Mouse (Mus musculus) megakaryocyte-erythroid progenitor cell, adult 5-6 weeks (primary cell): Measurements from ENCODE around the gene Lamc3. TPM values are rescaled to one million over a fixed set of nuclear protein-coding genes. Genes with fewer than 3 reads are reported as not detected.

Experiments used
- ATAC-seq: replicated peaks from 2 replicates; pipeline ENCODE4 v1.8.0; 2016; ENCODE audit warnings: mild to moderate bottlenecking, inconsistent platforms; ENCODE audit not compliant: severe bottlenecking, poor library complexity, low FRiP score, low TSS enrichment
- total RNA-seq, 2 experiments: library from RNA; stranded (forward) in 1 of 2; stranded (reverse) in 1 of 2; fragments of 200-1000, 215-1000 nt in 1 of 2; fragments of >200 nt in 1 of 2; fragmentation: Nextera tagmentation in 1 of 2; gene quantifications; 2 replicates each; pipeline ENCODE4 v1.2.3; 2014 to 2017

Gene Lamc3
- total RNA-seq (2014; fragmentation: Nextera tagmentation), result not detected in 2 replicates
- not detected in 2 replicates for total RNA-seq (2017)

- peak; percentile 71 for ATAC-seq
Observed at GRCm38 (mm10) chr2:31887030-31887429, at the start of gene Lamc3. Gene Lamc3, plus strand, starts transcription at chr2:31887291.

DNA sequence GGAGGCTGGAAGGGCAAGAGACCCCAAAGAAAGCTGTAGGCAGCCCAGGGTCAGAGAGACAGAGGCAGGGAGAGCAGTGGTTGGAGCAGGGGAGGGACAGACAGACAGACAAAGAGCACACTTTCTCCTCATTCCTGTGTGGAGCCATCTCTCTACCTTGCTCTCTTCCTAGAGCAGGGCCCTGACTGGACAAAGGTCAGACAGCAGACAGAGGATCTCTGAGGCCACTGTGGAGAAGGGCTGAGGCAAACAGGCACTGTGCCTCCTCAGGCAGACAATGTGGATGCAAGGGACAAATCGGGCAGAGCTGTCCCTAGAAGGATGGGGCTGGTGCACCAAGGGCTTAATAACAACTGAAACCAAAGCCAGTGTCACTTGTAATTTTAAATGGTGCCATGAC is 48.2 kb upstream of the Lamc3 start:
- ATAC-seq, result no peak

DNA sequence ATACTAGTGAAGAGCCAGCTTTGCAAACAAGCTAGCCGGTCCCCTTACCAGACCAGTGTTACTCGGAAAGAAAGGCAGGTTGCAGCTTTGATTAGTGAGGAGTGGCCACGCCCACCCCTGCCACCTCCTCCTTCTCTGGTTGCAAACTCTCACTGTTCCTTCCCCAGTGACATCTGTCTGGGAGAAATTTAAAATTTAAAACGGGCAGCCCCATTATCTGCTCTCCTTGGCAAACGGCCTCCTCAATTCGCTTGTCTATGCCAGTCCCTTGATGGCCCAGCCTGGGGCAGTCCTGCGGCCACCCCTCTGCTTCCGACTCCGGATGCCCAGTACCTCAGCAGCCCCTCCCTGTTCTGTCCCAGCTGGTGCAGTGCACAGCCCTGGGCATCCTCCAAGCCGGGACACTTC is 42.4 kb upstream of the Lamc3 start:
- no peak for ATAC-seq

DNA sequence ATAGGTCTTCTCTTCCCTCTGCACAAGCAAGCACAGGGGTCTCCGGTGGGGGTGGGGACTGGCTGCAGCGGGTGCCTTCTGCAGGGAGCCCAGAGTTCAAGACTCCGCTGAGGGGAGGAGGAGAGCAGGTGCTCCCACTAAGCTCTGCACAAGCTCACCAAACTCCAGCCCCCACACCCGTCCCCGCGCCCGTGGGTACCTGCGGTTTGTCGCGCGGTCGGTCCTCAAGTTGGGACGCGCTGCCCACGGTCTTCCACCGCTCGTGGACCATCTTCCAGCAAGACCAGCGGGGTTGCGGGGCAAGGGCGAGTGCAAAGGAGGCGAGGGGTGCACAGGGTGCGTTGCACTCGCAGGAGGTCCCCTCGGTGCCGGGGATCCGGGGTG is 41.6 kb upstream of the Lamc3 start:
- ATAC-seq, result no peak

GRCm38 (mm10) chr2:31845896-31846691 is 41.0 kb upstream of the Lamc3 start, which contains the start of gene Fibcd1:
Gene Fibcd1, minus strand, starts transcription at chr2:31846005.
- no peak for ATAC-seq

- ATAC-seq, result no peak
Observed at GRCm38 (mm10) chr2:31846692-31847660, 40.1 kb upstream of the Lamc3 start.

DNA sequence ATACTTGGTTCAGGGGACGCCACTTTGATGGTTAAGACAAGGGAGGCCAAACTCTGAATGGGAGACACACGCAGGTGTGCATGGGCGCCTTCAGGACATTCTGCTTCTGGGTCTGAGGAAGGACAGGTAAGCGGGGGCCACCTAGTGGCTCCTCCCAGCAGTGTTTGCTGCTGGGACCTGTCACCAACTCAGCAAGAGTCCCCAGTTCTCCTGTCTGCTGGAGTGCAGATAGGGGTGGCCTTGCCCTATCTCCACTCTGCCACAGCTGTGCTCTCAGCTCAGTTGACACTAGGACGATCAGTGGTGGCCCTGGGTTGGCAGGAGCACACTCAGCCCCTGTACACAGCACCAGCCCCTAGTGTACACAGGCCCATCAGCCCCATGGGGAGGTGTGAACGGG is 39.2 kb upstream of the Lamc3 start:
- ATAC-seq, result peak; percentile 93

- ATAC-seq, result no peak
Observed at GRCm38 (mm10) chr2:31850141-31850540, 37.0 kb upstream of the Lamc3 start.

DNA sequence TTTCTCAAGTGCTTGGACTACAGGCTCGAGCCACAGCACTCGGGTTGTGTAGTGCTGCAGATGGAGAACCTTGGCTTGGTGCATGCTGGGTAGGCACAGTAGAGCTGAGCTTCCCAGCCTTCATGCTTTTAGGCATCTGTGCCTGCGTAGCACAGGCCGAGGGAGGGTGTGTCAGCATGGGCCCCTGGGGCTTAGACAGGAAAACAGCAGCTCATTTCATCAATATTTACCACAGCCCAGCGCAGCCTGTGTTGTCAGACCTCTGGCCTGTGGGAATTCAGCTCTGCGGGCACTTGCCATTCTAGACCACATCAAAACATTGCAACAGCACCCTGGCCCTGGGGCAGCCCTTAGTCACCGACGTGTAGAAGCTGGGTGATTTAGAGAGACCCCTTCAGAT is 31.1 kb upstream of the Lamc3 start:
- ATAC-seq, result no peak

- no peak for ATAC-seq
Observed at GRCm38 (mm10) chr2:31857180-31857579, 29.9 kb upstream of the Lamc3 start.

- no peak for ATAC-seq
Observed at GRCm38 (mm10) chr2:31858500-31858899, 28.6 kb upstream of the Lamc3 start.

DNA sequence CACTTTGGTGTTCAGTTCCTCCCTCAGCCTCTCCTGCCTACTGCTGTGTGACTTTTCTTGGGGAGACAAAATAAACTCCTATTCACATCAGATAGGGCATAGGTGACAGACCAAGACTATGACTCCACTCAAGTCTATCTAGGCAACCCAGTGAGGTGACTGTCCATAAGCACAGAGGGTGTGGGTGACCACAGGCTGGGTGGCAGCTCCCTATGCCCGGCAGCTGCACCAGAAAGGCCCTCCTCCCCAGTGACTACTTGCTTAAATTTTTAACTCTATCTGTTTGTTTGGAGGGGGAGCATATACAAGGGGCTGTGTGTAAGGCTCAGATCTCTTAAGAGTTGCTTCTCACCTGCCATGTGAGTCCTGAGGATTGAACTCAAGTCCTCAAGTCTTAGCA is 24.2 kb upstream of the Lamc3 start:
- no peak for ATAC-seq

DNA sequence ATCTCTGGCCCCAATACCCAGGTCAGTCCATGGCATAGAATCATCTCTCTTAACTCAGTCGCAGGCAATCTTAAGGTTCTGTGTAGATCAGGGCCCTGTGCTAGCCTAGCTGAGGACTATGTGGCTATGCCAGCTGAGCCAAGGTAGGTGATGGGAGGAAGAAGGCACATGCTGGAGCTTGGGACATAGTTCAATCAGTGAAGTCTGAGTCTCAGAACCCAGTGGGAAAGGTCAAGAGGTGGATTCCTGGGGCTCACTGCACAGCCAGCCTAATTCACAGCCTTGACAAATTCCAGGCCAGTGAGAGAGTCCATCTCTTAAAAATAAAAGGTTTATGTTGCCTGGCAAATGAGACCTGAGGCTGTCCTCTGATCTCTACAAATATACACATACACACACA is 23.3 kb upstream of the Lamc3 start:
- no peak for ATAC-seq

DNA sequence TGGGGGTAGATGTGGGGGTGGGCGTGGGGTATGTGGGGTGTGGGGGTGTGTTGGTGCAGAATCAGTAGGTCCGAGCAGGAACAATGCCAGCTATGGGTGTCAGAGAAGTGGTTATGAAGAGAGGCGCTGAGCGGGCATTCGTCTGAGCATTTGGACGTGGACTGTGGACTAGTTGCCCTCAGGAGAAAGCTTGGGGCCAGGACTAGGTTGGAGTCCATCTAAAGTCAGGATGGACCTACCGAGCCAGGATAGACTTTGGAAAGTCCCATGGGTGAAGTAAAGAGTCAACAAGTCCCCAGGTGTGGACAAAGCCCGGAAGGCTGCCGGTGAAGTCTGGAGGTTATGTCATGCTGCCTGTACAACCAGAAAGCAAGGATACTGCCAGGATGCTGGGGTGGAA is 22.2 kb upstream of the Lamc3 start:
- ATAC-seq, result no peak

GRCm38 (mm10) chr2:31865322-31865721 is 21.8 kb upstream of the Lamc3 start:
- ATAC-seq, result no peak

GRCm38 (mm10) chr2:31865794-31866193 is 21.3 kb upstream of the Lamc3 start:
- ATAC-seq, result no peak

DNA sequence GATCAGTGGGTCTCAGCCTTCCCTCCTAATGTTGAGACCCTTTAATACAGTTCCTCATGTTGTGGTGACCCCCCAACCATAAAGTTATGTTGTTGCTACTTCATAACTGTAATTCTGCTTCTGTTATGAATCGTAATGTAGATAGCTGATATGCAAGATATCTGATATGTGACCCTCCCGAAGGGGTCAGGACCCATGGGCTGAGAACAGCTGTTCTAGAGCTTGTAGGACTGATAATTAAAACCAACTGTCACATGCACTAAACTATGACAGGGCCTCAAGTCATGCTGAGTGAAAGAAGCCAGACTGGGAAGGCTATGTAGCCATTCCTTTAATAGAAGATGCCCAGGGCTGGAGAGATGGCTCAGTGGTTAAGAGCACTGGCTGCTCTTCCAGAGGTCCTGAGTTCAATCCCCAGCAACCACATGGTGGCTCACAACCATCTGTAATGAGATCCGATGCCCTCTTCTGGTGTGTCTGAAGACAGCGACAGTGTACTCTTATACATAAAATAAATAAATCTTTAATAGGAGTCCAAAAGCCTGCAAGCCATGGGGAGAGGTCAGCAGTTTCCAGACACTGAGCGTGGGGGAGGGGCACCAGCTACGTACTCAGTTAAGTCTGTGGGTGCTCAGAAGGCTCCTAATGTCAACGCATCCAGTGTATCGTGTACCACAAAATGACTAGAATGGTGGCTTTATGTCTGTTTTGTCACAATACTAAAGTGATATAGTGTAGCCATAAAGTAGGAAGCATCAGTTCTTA is 19.1 kb upstream of the Lamc3 start:
- no peak for ATAC-seq

DNA sequence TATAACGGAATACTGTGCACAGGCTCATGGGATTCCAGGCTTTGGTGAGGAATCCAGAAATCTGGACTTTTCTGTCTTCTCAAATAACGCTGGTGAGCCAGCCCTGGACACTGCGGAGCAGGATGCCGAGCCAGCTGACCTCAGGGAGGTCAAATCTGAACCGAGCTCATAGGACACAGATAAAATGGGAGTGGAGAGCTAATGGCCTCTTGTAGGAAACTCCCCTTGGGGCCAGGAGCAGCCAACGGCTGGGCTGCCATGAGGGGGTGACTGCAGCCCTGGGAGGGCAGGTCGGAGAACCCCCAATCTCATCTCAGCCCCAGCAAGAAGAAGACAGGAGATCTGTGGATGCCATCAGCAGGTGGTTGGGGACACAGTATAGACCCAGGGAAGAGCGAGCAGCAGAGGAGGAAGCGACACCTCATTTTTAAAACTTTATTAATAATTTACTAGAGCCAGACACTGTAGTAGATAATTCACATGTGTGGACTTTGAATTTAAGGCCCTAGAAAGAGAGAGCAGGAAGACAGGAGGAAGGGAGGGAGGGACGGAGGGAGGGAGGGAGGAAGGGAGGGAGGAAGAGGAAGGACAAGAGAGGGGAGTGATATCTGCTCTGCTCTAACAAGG is 18.4 kb upstream of the Lamc3 start:
- ATAC-seq, result no peak

- ATAC-seq, result no peak
Observed at GRCm38 (mm10) chr2:31869692-31870091, 17.4 kb upstream of the Lamc3 start.
